Mouse (Mus musculus) MEL (cell line): Measurements from ENCODE around the gene Etv4. TPM values are rescaled to one million over a fixed set of nuclear protein-coding genes. Genes with fewer than 3 reads are reported as not detected.

Source experiments
- DNase-seq: peaks from one replicate; pipeline ENCODE4 v3.0.0; 2011; ENCODE audit warnings: low read depth, low spot score
- H3K27ac ChIP-seq: 2 replicates; pipeline ENCODE4 v1.5.1; 2012; ENCODE audit warnings: low read depth, mild to moderate bottlenecking, control low read depth, low read length, moderate library complexity; ENCODE audit not compliant: control insufficient read depth
- H3K27me3 ChIP-seq, 2 experiments: fragments of 150-350 bp in 1 of 2; sonication (generic) in 1 of 2; 2 replicates each; pipeline ENCODE4 v1.6.1; 2012; ENCODE audit warnings: low read length in 2 of 2, mild to moderate bottlenecking in 2 of 2, improper control_type of control experiment in 1 of 2, moderate library complexity in 1 of 2; ENCODE audit not compliant: insufficient read depth in 2 of 2, control insufficient read depth in 1 of 2
- H3K36me3 ChIP-seq, 2 experiments: 2 replicates each; pipeline ENCODE4 v1.6.1; 2012 to 2014; ENCODE audit warnings: low read length in 2 of 2, improper control_type of control experiment in 1 of 2, inconsistent platforms in 1 of 2, mild to moderate bottlenecking in 1 of 2; ENCODE audit not compliant: insufficient read depth in 2 of 2, control insufficient read depth in 1 of 2
- H3K4me1 ChIP-seq, 2 experiments: fragments of 150-350 bp in 1 of 2; sonication (generic) in 1 of 2; 2 replicates each; pipeline ENCODE4 v1.6.1; 2012; ENCODE audit warnings: low read length in 2 of 2, improper control_type of control experiment in 1 of 2, mild to moderate bottlenecking in 1 of 2; ENCODE audit not compliant: insufficient read depth in 2 of 2, control insufficient read depth in 1 of 2
- H3K4me3 ChIP-seq, 2 experiments: fragments of 150-350 bp in 1 of 2; sonication (generic) in 1 of 2; 2 replicates each; pipeline ENCODE4 v1.5.1; 2012; ENCODE audit warnings: low read depth in 2 of 2, low read length in 2 of 2, mild to moderate bottlenecking in 2 of 2, moderate library complexity in 2 of 2, control low read depth in 1 of 2, improper control_type of control experiment in 1 of 2; ENCODE audit not compliant: control insufficient read depth in 1 of 2, insufficient read depth in 1 of 2
- H3K79me2 ChIP-seq: 2 replicates; pipeline ENCODE4 v1.6.1; 2012; ENCODE audit warnings: mild to moderate bottlenecking, low read length, moderate library complexity; ENCODE audit not compliant: control insufficient read depth, poor library complexity, insufficient read depth
- H3K9ac ChIP-seq: 2 replicates; pipeline ENCODE4 v1.6.1; 2012; ENCODE audit warnings: low read depth, mild to moderate bottlenecking, control low read depth, low read length, moderate library complexity; ENCODE audit not compliant: control insufficient read depth, poor library complexity, severe bottlenecking
- H3K9me3 ChIP-seq: fragments of 150-350 bp; sonication (generic); replicated peaks from 2 replicates; pipeline ENCODE4 v1.6.1; 2012; ENCODE audit warnings: mild to moderate bottlenecking, low read length, improper control_type of control experiment, moderate library complexity; ENCODE audit not compliant: insufficient read depth
- BHLHE40 ChIP-seq: IDR thresholded peaks from 2 replicates; pipeline ENCODE4 v1.6.1; 2012; ENCODE audit warnings: low read depth, mild to moderate bottlenecking, inconsistent platforms, low read length, improper control_type of control experiment, borderline replicate concordance
- E2F4 ChIP-seq: IDR thresholded peaks from 2 replicates; pipeline ENCODE4 v1.6.1; 2011; ENCODE audit warnings: low read depth, low read length, improper control_type of control experiment, borderline replicate concordance
- ELF1 ChIP-seq: IDR thresholded peaks from 2 replicates; pipeline ENCODE4 v1.6.1; 2014; ENCODE audit warnings: low read depth, mild to moderate bottlenecking, inconsistent platforms, low read length, improper control_type of control experiment, moderate library complexity
- ETS1 ChIP-seq: IDR thresholded peaks from 2 replicates; pipeline ENCODE4 v1.6.1; 2012; ENCODE audit warnings: low read depth, mild to moderate bottlenecking, inconsistent platforms, low read length, improper control_type of control experiment, moderate library complexity
- GABPA ChIP-seq: IDR thresholded peaks from 2 replicates; pipeline ENCODE4 v1.6.1; 2012; ENCODE audit warnings: low read depth, mild to moderate bottlenecking, inconsistent platforms, low read length, improper control_type of control experiment, moderate library complexity
- HCFC1 ChIP-seq: IDR thresholded peaks from 2 replicates; pipeline ENCODE4 v1.6.1; 2012; ENCODE audit warnings: low read depth, mild to moderate bottlenecking, inconsistent platforms, low read length, improper control_type of control experiment, moderate library complexity
- MAZ ChIP-seq: IDR thresholded peaks from 2 replicates; pipeline ENCODE4 v1.6.1; 2012; ENCODE audit warnings: low read depth, mild to moderate bottlenecking, inconsistent platforms, low read length, improper control_type of control experiment
- MEF2A ChIP-seq: IDR thresholded peaks from 2 replicates; pipeline ENCODE4 v1.6.1; 2014; ENCODE audit warnings: low read depth, mild to moderate bottlenecking, inconsistent platforms, low read length, improper control_type of control experiment; ENCODE audit not compliant: poor library complexity, insufficient replicate concordance, severe bottlenecking; ENCODE audit errors: extremely low read depth
- MYB ChIP-seq: IDR thresholded peaks from 2 replicates; pipeline ENCODE4 v1.6.1; 2011; ENCODE audit warnings: mild to moderate bottlenecking, low read depth, low read length, improper control_type of control experiment
- MYC ChIP-seq: IDR thresholded peaks from 2 replicates; pipeline ENCODE4 v1.6.1; 2011; ENCODE audit warnings: low read depth, mild to moderate bottlenecking, low read length, improper control_type of control experiment, moderate library complexity
- NELFE ChIP-seq: IDR thresholded peaks from 2 replicates; pipeline ENCODE4 v1.6.1; 2011; ENCODE audit warnings: low read depth, low read length, improper control_type of control experiment
- POLR2A ChIP-seq, 2 experiments: IDR thresholded peaks; 2 replicates each; pipeline ENCODE4 v1.6.1; 2011 to 2012; ENCODE audit warnings: low read length in 2 of 2, mild to moderate bottlenecking in 2 of 2, control low read depth in 1 of 2, improper control_type of control experiment in 1 of 2, low read depth in 1 of 2, moderate library complexity in 1 of 2; ENCODE audit not compliant: control insufficient read depth in 1 of 2, insufficient read depth in 1 of 2, poor library complexity in 1 of 2
- SMC3 ChIP-seq: IDR thresholded peaks from 2 replicates; pipeline ENCODE4 v1.6.1; 2011; ENCODE audit warnings: low read depth, low read length, improper control_type of control experiment
- USF1 ChIP-seq: IDR thresholded peaks from 2 replicates; pipeline ENCODE4 v1.6.1; 2014; ENCODE audit warnings: low read depth, mild to moderate bottlenecking, inconsistent platforms, low read length, improper control_type of control experiment, moderate library complexity
- ZKSCAN1 ChIP-seq: IDR thresholded peaks from 2 replicates; pipeline ENCODE4 v1.6.1; 2012; ENCODE audit warnings: low read depth, mild to moderate bottlenecking, inconsistent platforms, low read length, improper control_type of control experiment, moderate library complexity
- polyA plus RNA-seq, 2 experiments: library from polyadenylated mRNA; stranded (reverse) in 1 of 2; unstranded in 1 of 2; fragments of >175 nt in 1 of 2; fragments of >200 nt in 1 of 2; gene quantifications; 2 replicates each; pipeline versions ENCODE4 v1.2.1 to v1.2.4; 2012; ENCODE audit warnings: low replicate concordance in 2 of 2, low read depth in 1 of 2; ENCODE audit not compliant: insufficient read length in 2 of 2, insufficient read depth in 1 of 2, missing spikeins in 1 of 2
- total RNA-seq: library from RNA; depleted of rRNA; stranded (reverse); fragments of 300-350 nt; gene quantifications from 2 replicates; pipeline ENCODE4 v1.2.3, GENCODE M21; 2012

The Etv4 gene
- total and polyA plus RNA-seq, 3 experiments, result 16.5 to 22.1 TPM; not detected in 1

GRCm38 (mm10) chr11:101785143-101785851 lies at the start of gene Etv4 (continued):
- peak in 1 of 2 experiments; percentile 72; a peak in 2 of 4 replicates for TF ChIP-seq POLR2A (IDR thresholded peaks at IDR 0.05; ENCODE audit: control insufficient read depth in 1 of 2, insufficient read depth in 1 of 2, low read depth in 1 of 2, low read length in 2 of 2, poor library complexity in 1 of 2)
- no peak for TF ChIP-seq ZKSCAN1
- peak; percentile 57; the same call in 1 of the 2 replicates for TF ChIP-seq HCFC1
- TF ChIP-seq USF1, result no peak

DNA sequence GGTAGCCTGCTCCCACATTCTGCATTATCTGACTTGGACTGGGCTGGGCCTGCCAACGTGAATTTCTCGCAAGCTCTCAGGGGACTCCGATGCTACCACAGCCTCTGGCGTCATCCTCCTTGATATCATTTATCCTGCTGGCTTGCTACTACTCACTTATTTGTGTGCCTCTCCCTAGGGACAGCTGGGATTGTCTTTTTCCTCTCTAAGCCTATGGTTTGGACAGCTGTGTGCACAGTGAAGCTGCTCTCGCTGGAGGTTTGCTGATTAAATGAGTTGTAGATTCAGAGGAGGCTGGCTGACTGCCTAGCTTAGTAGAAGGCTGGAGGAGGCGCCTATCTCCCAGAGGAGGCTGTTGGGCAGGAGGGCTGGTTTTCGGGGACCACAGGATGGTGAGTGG lies 46.8 kb upstream of the Etv4 start:
- H3K9ac ChIP-seq, result no peak overlapping the region
- no peaks in the 10 kb centered on the region for H3K79me2 ChIP-seq
- H3K4me3 ChIP-seq, result no peak overlapping the region
- no peaks in the 10 kb centered on the region for H3K9me3 ChIP-seq
- H3K36me3 ChIP-seq, result no peaks in the 10 kb centered on the region
- TF ChIP-seq MAZ, result no peak
- TF ChIP-seq MEF2A, result no peak
- no peak for TF ChIP-seq MYB
- TF ChIP-seq ETS1, result no peak
- no peak for TF ChIP-seq ELF1
- DNase-seq, result no peak
- H3K27me3 ChIP-seq, result peaks cover 21 to 23% of the 10 kb centered on the region in 2 experiments
- no peaks in the 10 kb centered on the region for H3K4me1 ChIP-seq
- no peak overlapping the region for H3K27ac ChIP-seq

DNA sequence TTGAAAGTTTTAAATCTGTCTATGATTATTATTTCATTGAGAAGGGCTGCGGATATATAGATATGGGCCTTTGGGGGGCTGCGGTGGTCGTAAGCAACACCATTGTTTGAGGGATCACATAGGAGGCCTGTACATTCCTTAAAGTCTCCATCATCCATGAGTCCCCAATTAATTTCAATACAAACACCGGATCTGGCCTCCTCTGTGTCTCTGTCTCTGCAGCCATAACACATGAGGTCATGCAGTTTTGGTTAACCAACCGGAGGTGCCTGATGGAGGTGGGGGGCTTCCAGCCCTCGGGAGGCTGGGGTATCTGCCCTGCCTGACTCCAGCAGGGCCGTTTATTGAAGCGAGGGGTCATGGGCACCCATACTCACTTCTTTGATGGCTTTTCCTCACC lies 45.4 kb upstream of the Etv4 start:
- peaks cover 16 to 22% of the 10 kb centered on the region in 2 experiments for H3K27me3 ChIP-seq

GRCm38 (mm10) chr11:101830112-101830511 lies 44.9 kb upstream of the Etv4 start:
- Histone ChIP-seq H3K9me3 (no peaks in the 10 kb centered on the region), H3K36me3 (no peaks in the 10 kb centered on the region), H3K27ac (no peak overlapping the region), H3K79me2 (no peaks in the 10 kb centered on the region), H3K4me1 (no peaks in the 10 kb centered on the region), H3K27me3 (peaks cover 16 to 26% of the 10 kb centered on the region in 2 experiments), H3K4me3 (no peak overlapping the region), H3K9ac (no peak overlapping the region)
- TF ChIP-seq NELFE (no peak), SMC3 (no peak), MAZ (no peak), MYB (no peak), MYC (no peak), GABPA (no peak), E2F4 (no peak)
- no peak for DNase-seq

More for the DNA sequence above, 45.4 kb upstream of the Etv4 start:
- Histone ChIP-seq H3K27ac (no peak overlapping the region), H3K4me1 (no peaks in the 10 kb centered on the region), H3K4me3 (no peak overlapping the region), H3K9ac (no peak overlapping the region), H3K9me3 (no peaks in the 10 kb centered on the region), H3K79me2 (no peaks in the 10 kb centered on the region), H3K36me3 (no peaks in the 10 kb centered on the region)
- TF ChIP-seq GABPA (no peak), NELFE (no peak), BHLHE40 (no peak)
- DNase-seq, result no peak
